Mouse (Mus musculus) CH12.LX (cell line): ENCODE results near the gene Dchs1. TPM values are rescaled to one million over a fixed set of nuclear protein-coding genes. Genes with fewer than 3 reads are reported as not detected.

ENCODE experiments used
- DNase-seq: peaks from one replicate; pipeline ENCODE4 v3.0.0-alpha.2; 2013; ENCODE audit errors: extremely low read depth
- H3K27ac ChIP-seq: 2 replicates; pipeline ENCODE4 v1.5.1; 2012; ENCODE audit warnings: low read depth, mild to moderate bottlenecking, control low read depth, moderate library complexity; ENCODE audit not compliant: insufficient read depth
- H3K27me3 ChIP-seq: replicated peaks from 2 replicates; pipeline ENCODE3; 2012; ENCODE audit warnings: inconsistent platforms
- H3K36me3 ChIP-seq, 2 experiments: replicated peaks in 1 of 2; 2 replicates each; pipeline versions ENCODE3 to v1.6.1; 2012; ENCODE audit warnings: inconsistent platforms in 1 of 2, low read length in 1 of 2, mild to moderate bottlenecking in 1 of 2, mixed read lengths in 1 of 2, moderate library complexity in 1 of 2; ENCODE audit not compliant: control insufficient read depth in 1 of 2, insufficient read depth in 1 of 2
- H3K4me1 ChIP-seq, 2 experiments: 2 replicates each; pipeline ENCODE4 v1.6.1; 2012; ENCODE audit warnings: inconsistent platforms in 1 of 2, moderate library complexity in 1 of 2; ENCODE audit not compliant: insufficient read depth in 2 of 2, control insufficient read depth in 1 of 2
- H3K4me2 ChIP-seq: 2 replicates; pipeline ENCODE4 v1.6.1; 2012; ENCODE audit warnings: low read depth, mild to moderate bottlenecking, control low read depth; ENCODE audit not compliant: poor library complexity, insufficient read depth, severe bottlenecking
- H3K4me3 ChIP-seq, 3 experiments: fragments of 150-350 bp in 1 of 3; sonication (generic) in 1 of 3; replicated peaks in 1 of 3; 2 replicates each; pipeline versions ENCODE3 to v1.5.1; 2011 to 2012; ENCODE audit warnings: low read depth in 2 of 3, low read length in 2 of 3, mild to moderate bottlenecking in 2 of 3, moderate library complexity in 2 of 3, control low read depth in 1 of 3, improper control_type of control experiment in 1 of 3, inconsistent platforms in 1 of 3, mixed read lengths in 1 of 3; ENCODE audit not compliant: poor library complexity in 1 of 3
- H3K79me2 ChIP-seq: replicated peaks from 2 replicates; pipeline ENCODE4 v1.6.1; 2012; ENCODE audit warnings: mild to moderate bottlenecking, moderate library complexity; ENCODE audit not compliant: control insufficient read depth, poor library complexity, insufficient read depth, severe bottlenecking; ENCODE audit errors: extremely low read depth
- H3K9ac ChIP-seq: 2 replicates; pipeline ENCODE4 v1.6.1; 2012; ENCODE audit warnings: low read depth, mild to moderate bottlenecking, control low read depth, moderate library complexity; ENCODE audit not compliant: insufficient read depth
- H3K9me3 ChIP-seq: replicated peaks from 2 replicates; pipeline ENCODE3; 2012; ENCODE audit warnings: low read length, inconsistent platforms, mixed read lengths
- BHLHE40 ChIP-seq: IDR thresholded peaks from 2 replicates; pipeline ENCODE4 v1.6.1; 2011; ENCODE audit warnings: mild to moderate bottlenecking, low read depth, low read length, improper control_type of control experiment
- CHD1 ChIP-seq: IDR thresholded peaks from 2 replicates; pipeline ENCODE4 v1.6.1; 2012; ENCODE audit warnings: low read depth, low read length, improper control_type of control experiment, inconsistent platforms
- CTCF ChIP-seq, 2 experiments: IDR thresholded peaks in 1 of 2; conservative IDR thresholded peaks in 1 of 2; 2 replicates each; pipeline ENCODE4 v1.5.1; 2011 to 2012; ENCODE audit warnings: low read depth in 2 of 2, low read length in 2 of 2, improper control_type of control experiment in 1 of 2, inconsistent platforms in 1 of 2, mild to moderate bottlenecking in 1 of 2, moderate library complexity in 1 of 2
- EP300 ChIP-seq: IDR thresholded peaks from 2 replicates; pipeline ENCODE4 v1.6.1; 2011; ENCODE audit warnings: low read length, improper control_type of control experiment
- ETS1 ChIP-seq: conservative IDR thresholded peaks from 2 replicates; pipeline ENCODE4 v1.6.1; 2012; ENCODE audit warnings: low read depth, mild to moderate bottlenecking, inconsistent platforms, low read length, improper control_type of control experiment, moderate library complexity
- GABPA ChIP-seq: IDR thresholded peaks from 2 replicates; pipeline ENCODE4 v1.6.1; 2012; ENCODE audit warnings: low read depth, low read length, improper control_type of control experiment, inconsistent platforms; ENCODE audit not compliant: insufficient replicate concordance
- HCFC1 ChIP-seq: IDR thresholded peaks from 2 replicates; pipeline ENCODE4 v1.6.1; 2012; ENCODE audit warnings: low read depth, mild to moderate bottlenecking, inconsistent platforms, low read length, improper control_type of control experiment
- IRF4 ChIP-seq: IDR thresholded peaks from 2 replicates; pipeline ENCODE4 v1.6.1; 2014; ENCODE audit warnings: low read depth, mild to moderate bottlenecking, inconsistent platforms, low read length, improper control_type of control experiment
- JUN ChIP-seq: IDR thresholded peaks from 2 replicates; pipeline ENCODE4 v1.6.1; 2011; ENCODE audit warnings: low read depth, mild to moderate bottlenecking, low read length, improper control_type of control experiment, moderate library complexity; ENCODE audit not compliant: insufficient read depth
- JUND ChIP-seq: conservative IDR thresholded peaks from 2 replicates; pipeline ENCODE4 v1.6.1; 2011; ENCODE audit warnings: low read depth, low read length, improper control_type of control experiment
- MAFK ChIP-seq: IDR thresholded peaks from 2 replicates; pipeline ENCODE4 v1.6.1; 2011; ENCODE audit warnings: low read length, improper control_type of control experiment; ENCODE audit not compliant: insufficient replicate concordance
- MEF2A ChIP-seq: IDR thresholded peaks from 2 replicates; pipeline ENCODE4 v1.6.1; 2014; ENCODE audit warnings: low read depth, mild to moderate bottlenecking, inconsistent platforms, low read length, improper control_type of control experiment, borderline replicate concordance
- MXI1 ChIP-seq: IDR thresholded peaks from 2 replicates; pipeline ENCODE4 v1.6.1; 2011; ENCODE audit warnings: mild to moderate bottlenecking, low read depth, low read length, improper control_type of control experiment
- NELFE ChIP-seq: IDR thresholded peaks from 2 replicates; pipeline ENCODE4 v1.6.1; 2011; ENCODE audit warnings: low read depth, low read length, improper control_type of control experiment
- NRF1 ChIP-seq: IDR thresholded peaks from 2 replicates; pipeline ENCODE4 v1.6.1; 2014; ENCODE audit warnings: low read depth, mild to moderate bottlenecking, inconsistent platforms, low read length, improper control_type of control experiment, moderate library complexity
- POLR2A ChIP-seq: IDR thresholded peaks from 2 replicates; pipeline ENCODE4 v1.6.1; 2011; ENCODE audit warnings: low read depth, mild to moderate bottlenecking, improper control_type of control experiment, low read length
- POLR2AphosphoS2 ChIP-seq: IDR thresholded peaks from 2 replicates; pipeline ENCODE4 v1.6.1; 2011; ENCODE audit warnings: low read depth, low read length, improper control_type of control experiment
- RAD21 ChIP-seq: IDR thresholded peaks from 2 replicates; pipeline ENCODE4 v1.6.1; 2011; ENCODE audit warnings: low read depth, mild to moderate bottlenecking, low read length, improper control_type of control experiment, moderate library complexity
- RCOR1 ChIP-seq: conservative IDR thresholded peaks from 2 replicates; pipeline ENCODE4 v1.6.1; 2012; ENCODE audit warnings: low read depth, mild to moderate bottlenecking, inconsistent platforms, low read length, improper control_type of control experiment
- SIN3A ChIP-seq: IDR thresholded peaks from 2 replicates; pipeline ENCODE4 v1.6.1; 2012; ENCODE audit warnings: low read length, improper control_type of control experiment, inconsistent platforms
- SMC3 ChIP-seq: IDR thresholded peaks from 2 replicates; pipeline ENCODE4 v1.6.1; 2011; ENCODE audit warnings: low read depth, low read length, improper control_type of control experiment
- TBP ChIP-seq: conservative IDR thresholded peaks from 2 replicates; pipeline ENCODE4 v1.6.1; 2011; ENCODE audit warnings: low read depth, low read length, improper control_type of control experiment
- TCF12 ChIP-seq: IDR thresholded peaks from 2 replicates; pipeline ENCODE4 v1.6.1; 2014; ENCODE audit warnings: low read depth, mild to moderate bottlenecking, inconsistent platforms, low read length, improper control_type of control experiment
- USF2 ChIP-seq: conservative IDR thresholded peaks from 2 replicates; pipeline ENCODE4 v1.6.1; 2011; ENCODE audit warnings: low read depth, low read length, improper control_type of control experiment
- ZC3H11A ChIP-seq: IDR thresholded peaks from 2 replicates; pipeline ENCODE4 v1.6.1; 2012; ENCODE audit warnings: low read depth, mild to moderate bottlenecking, inconsistent platforms, low read length, improper control_type of control experiment
- ZKSCAN1 ChIP-seq: IDR thresholded peaks from 2 replicates; pipeline ENCODE4 v1.6.1; 2012; ENCODE audit warnings: low read depth, inconsistent platforms, low read length, improper control_type of control experiment, borderline replicate concordance
- ZMIZ1 ChIP-seq: IDR thresholded peaks from 2 replicates; pipeline ENCODE4 v1.6.1; 2012; ENCODE audit warnings: low read depth, mild to moderate bottlenecking, inconsistent platforms, low read length, improper control_type of control experiment
- dilution Hi-C: fragments of 300-500 bp; cut with MboI; formaldehyde crosslinking; loops from 2 replicates; pipeline ENCODE4 v1.14.3; 2020; ENCODE audit warnings: low sequenced_read_pairs; ENCODE audit not compliant: extremely low pct_unique_long_range_greater_than_20kb, extremely low pct_ligation_motif_present
- in situ Hi-C: fragments of 300-500 bp; cut with MboI; formaldehyde crosslinking; loops from 3 replicates; pipeline ENCODE4 v1.14.3; 2019; ENCODE audit warnings: low sequenced_read_pairs, low pct_ligation_motif_present, low pct_unique_long_range_greater_than_20kb, mixed read lengths
- polyA plus RNA-seq: library from polyadenylated mRNA; unstranded; fragments of >175 nt; gene quantifications from 2 replicates; pipeline ENCODE4 v1.2.1, GENCODE M21; 2012; ENCODE audit warnings: low read depth; ENCODE audit not compliant: insufficient read length
- total RNA-seq, 2 experiments: library from RNA; depleted of rRNA; stranded (reverse); fragments of 300-350 nt in 1 of 2; fragments of >200 nt in 1 of 2; gene quantifications; 2 replicates each; pipeline ENCODE4 v1.2.3; 2012 to 2014

The Dchs1 gene
- total and polyA plus RNA-seq, 3 experiments: 0.03 to 0.04 TPM; not detected in 1

- no peak for DNase-seq
- dilution Hi-C loops: no loop called here
- Histone ChIP-seq H3K27me3 (no peaks in the 10 kb centered on the region), H3K36me3 (no peaks in the 10 kb centered on the region), H3K4me3 (no peak overlapping the region), H3K79me2 (no peaks in the 10 kb centered on the region), H3K27ac (no peak overlapping the region), H3K9ac (no peak overlapping the region), H3K4me1 (peaks cover 0 to 16% of the 10 kb centered on the region in 2 experiments; a peak in 2 of 4 replicates), H3K9me3 (no peaks in the 10 kb centered on the region), H3K4me2 (no peak overlapping the region)
- TF ChIP-seq GABPA: no peak
- no peak for TF ChIP-seq EP300
- no peak for TF ChIP-seq TBP
- TF ChIP-seq CHD1: no peak
- TF ChIP-seq MXI1: no peak
- no peak for TF ChIP-seq ZMIZ1
- no peak for TF ChIP-seq ZC3H11A
- no peak for TF ChIP-seq USF2
- TF ChIP-seq POLR2AphosphoS2: no peak
- no peak for TF ChIP-seq BHLHE40
- no peak for TF ChIP-seq POLR2A
- no peak for TF ChIP-seq ZKSCAN1
- TF ChIP-seq HCFC1: no peak
- no peak for TF ChIP-seq RCOR1
- TF ChIP-seq NELFE: no peak
- no peak for TF ChIP-seq ETS1
- no peak for TF ChIP-seq SMC3
- in situ Hi-C loops: no loop called here
Observed at GRCm38 (mm10) chr7:105767729-105768165, 19.7 kb downstream of the Dchs1 start.

GRCm38 (mm10) chr7:105764331-105764730 lies 23.1 kb downstream of the Dchs1 start:
- no peaks in the 10 kb centered on the region for H3K9me3 ChIP-seq
- H3K27me3 ChIP-seq: peaks cover 10% of the 10 kb centered on the region
- peaks cover 0 to 8% of the 10 kb centered on the region in 2 experiments; a peak in 2 of 4 replicates for H3K4me1 ChIP-seq
- no peak overlapping the region for H3K4me2 ChIP-seq
- in situ Hi-C loops: no loop called here
- H3K36me3 ChIP-seq: no peaks in the 10 kb centered on the region
- H3K79me2 ChIP-seq: no peaks in the 10 kb centered on the region
- H3K9ac ChIP-seq: no peak overlapping the region
- dilution Hi-C loops: no loop called here
- H3K4me3 ChIP-seq: no peak overlapping the region
- DNase-seq: no peak
- no peak overlapping the region for H3K27ac ChIP-seq
- TF ChIP-seq ZMIZ1 (no peak), TCF12 (no peak), SMC3 (no peak), TBP (no peak), EP300 (no peak), BHLHE40 (no peak), GABPA (no peak), CTCF (conservative IDR thresholded peaks at IDR 0.05 in 1 of 2, IDR thresholded peaks at IDR 0.05 in 1 of 2; ENCODE audit: low read depth in 2 of 2, low read length in 2 of 2) (no peak), RAD21 (no peak), RCOR1 (no peak), IRF4 (no peak), HCFC1 (no peak), SIN3A (no peak), JUND (no peak), MEF2A (no peak), MAFK (no peak), JUN (no peak), NRF1 (no peak), ETS1 (no peak)
